Mouse (Mus musculus) right cerebral cortex, postnatal 10 days (tissue): ENCODE measurements around the gene Dct.

Experiments
- DNase-seq, 2 experiments: peaks; one replicate each; pipeline ENCODE4 v3.0.0; 2021; ENCODE audit warnings: low spot score in 2 of 2

Dct gene

DNA sequence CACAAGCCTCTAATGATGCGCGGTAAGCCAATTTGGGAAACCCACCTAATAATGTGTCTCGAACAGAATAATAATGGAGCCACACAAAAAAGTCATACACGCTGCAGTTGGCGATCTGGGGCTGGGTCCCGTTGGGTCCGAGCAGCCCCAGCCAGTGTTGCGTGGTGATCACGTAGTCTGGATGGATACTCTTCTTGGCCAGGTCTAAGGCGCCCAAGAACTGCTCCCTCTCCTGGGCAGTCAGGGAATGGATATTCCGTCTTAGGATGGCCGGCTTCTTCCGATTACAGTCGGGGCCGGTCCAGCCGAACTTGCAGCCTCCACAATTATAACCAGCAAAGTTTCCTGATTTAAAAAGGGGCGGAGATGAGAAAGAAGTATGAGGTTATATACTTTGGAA, 9.1 kb downstream of the Dct start:
- DNase-seq = peak in 1 of 2 experiments; percentile 42

- peak in 1 of 2 experiments; percentile 39 for DNase-seq
These were observed 9.8 kb downstream of the Dct start for GRCm38 (mm10) chr14:118042066-118042762.

GRCm38 (mm10) chr14:118040550-118041250, 11.3 kb downstream of the Dct start:
- DNase-seq = no peak

DNA sequence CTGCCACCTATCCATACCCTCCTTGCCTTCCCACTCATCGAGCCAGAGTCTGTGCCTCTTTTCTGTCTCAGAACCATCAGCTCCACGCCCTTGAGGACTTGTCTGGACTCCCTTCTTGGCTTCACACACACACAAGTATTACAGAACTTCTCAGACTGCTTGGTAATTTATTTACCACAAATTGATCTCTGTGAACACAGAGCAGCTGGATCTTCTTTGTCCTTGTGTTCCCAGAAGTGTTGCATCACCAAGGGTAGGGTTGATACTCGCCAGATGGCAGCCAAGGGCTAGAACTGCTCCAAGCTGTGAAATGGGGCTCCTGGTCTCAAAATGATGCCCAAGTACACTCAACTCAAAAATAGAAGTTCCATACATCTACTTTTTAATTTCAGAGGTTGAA, 13.0 kb downstream of the Dct start:
- DNase-seq = no peak

DNA sequence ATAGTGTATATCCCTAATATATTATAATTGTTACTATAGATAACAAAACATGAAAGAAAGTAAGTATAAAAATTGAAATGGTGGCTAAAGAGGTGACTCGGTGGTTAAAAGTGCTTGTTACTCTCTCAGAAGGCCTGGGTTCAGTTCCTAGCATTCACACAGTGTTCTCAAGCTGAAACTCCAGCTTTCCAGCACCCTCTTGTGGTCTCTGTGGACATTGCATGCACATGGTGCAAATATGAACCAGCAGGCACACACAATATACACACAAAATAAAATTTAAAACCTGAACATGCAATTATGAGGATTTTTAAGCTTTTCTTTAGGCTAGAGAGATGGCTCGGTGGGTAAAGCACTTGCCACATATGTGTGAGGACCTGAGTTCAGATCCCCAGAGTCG, 24.5 kb downstream of the Dct start:
- DNase-seq = no peak

DNA sequence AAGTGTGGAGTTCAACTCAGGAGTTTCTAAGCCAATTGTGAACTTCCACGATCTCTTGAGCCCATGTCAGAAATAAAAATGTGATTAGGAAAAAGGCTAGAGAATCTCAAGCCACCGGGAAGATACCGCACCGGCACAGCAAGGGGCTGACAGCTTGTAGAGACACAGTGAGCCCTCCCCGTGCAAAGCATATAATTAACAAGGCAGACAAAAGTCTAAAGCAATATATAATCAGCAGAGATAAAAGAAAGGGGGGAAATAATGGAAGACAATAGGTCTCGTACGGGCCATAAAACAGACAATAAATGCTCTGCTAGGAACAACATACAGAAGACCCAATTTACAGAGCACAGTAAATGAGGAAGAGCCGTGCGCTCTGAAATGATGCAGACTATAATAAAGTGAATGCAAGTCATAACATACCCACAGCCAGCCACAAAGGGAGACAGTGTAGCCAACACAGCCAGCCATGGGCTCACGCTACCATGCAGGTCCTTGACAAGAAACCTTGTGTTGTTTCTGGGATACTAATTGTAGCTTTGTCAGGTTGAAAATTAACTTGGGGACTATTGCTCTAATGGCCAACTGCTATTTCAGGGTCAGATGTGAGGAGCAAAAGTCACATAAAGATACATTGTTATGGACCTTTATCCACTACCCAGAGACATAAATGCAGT, 30.0 kb downstream of the Dct start:
- DNase-seq = no peak

DNA sequence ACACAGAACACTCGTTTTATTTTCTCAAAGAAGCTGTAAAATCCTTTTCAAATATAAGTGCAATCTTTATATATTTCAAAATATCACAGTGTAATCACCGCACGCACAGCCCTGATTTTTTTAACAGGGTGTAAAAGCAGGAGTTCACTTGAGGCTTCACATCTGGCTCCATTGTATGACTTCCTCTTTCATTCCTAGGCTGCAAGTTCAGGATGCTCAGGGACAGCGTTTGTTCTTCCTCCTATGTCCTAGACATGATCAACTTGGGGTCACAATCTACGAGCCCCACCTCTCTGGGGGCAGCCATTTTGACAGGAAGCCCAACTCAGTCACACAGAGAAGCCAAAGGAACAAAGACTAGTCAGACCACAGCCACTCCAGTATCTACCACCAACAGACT, 32.7 kb downstream of the Dct start:
- DNase-seq = no peak

DNA sequence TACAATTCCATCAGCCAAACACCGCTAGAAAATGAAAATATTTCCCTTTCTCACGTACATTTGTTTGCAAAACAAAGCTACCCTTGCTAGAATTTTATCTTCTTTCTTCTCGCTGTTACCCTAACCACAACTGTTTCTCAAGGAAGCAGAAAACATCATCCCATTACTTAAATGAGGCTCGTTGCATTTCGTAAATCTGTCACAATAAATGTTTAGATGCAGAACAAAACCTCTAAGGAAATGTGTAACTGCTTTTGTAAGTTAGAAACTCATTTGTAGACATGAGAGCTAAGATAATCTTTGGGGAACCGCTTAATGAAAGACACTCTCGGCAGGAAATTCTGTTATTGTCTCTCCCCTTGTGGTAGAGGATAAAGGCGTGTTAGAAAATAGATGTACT, 38.8 kb downstream of the Dct start:
- no peak for DNase-seq

- no peak for DNase-seq
These were observed 42.5 kb downstream of the Dct start for GRCm38 (mm10) chr14:118009541-118009940.

GRCm38 (mm10) chr14:118005697-118006096, 46.3 kb downstream of the Dct start:
- peak; percentile 77 to 78 for DNase-seq

- no peak for DNase-seq
These were observed 47.6 kb downstream of the Dct start for GRCm38 (mm10) chr14:118004434-118004833.

DNA sequence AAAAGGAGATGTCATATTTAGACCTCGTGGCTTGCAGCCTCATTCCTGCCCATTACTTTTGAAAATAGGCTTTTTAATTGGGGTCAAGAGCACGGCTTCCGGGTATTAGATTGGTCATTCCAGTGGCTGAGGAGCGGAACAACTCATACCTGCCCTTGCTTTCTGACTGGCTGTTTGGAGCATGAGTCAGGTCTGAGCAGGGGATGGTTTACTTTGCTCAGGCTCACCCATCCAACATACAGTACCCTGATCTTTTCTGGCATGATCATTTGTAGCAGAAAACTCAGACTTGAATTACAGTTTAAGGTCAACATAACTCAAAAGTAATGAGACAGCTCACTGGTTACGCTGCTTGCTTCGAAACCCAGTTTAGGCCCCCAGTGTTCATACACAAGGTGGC, 58.2 kb downstream of the Dct start:
- DNase-seq = no peak

DNA sequence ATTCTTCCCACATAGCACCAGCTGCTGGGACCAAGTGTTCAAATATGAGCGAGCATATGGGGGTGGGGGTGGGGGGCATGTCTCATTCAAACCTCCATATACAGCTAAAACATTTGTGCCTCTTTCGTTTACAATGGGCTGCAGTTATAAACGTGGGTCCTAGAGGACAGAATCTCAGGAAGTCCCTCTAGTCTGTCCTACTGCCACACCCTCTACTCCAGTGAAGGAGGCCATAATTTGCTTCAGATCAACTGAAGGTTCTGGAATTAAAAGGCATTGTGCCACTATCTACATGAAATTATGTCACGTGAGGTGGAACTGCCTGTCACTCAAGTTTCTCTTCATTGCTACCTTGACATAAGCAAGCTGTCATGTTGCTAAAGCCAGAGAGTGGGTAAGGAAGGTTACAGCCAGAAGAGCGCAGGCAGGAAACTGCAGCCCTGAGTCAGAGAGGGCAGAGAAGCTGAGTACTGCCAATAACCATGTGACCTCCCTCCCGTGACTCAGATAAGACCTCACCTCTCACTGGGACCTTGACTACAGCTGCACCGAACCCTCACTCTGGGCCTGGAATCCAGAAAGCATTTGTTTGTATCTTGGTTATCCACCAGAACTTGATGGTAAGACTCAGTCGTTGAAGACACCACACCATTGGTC, 59.3 kb downstream of the Dct start:
- no peak for DNase-seq

DNA sequence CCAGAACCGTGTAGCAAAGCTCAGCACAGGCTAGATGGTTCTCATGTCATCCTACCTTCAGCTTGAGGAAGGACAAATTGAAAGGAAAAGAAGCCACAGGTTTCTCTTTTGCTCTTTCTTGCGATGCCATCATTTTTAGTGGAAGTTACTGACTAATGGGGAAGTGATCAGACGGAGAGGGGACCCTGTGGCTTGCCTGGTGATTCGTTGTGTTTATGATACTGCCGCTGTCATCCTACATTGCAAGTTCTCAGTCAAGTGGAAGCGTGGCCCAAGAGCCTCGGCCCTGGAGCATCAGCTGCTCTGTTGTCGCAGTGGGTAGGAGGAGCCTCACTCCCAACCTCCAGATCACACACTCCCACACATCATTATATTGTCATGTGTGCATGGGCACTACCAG, 61.8 kb downstream of the Dct start:
- DNase-seq = no peak

- no peak for DNase-seq
These were observed 63.6 kb downstream of the Dct start for GRCm38 (mm10) chr14:117988444-117988843.

DNA sequence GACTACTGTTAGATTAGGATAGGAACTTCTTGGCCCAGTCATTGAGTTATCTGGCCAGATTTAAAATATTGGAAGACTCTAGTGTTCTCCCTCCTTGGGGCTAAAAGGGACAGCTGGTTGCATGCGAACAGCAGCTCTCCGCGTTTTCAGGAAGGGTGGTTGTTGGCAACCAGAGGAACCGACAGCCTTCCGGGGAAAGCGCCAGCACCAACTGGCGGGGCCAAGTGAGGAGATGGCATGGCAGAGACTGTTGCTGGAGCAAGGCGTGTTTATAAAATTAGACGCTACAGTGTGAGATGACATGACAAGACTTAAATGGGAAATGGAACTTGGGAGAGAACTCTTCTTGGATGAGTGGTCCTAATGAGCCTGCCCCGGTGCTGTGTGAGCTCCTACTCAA, 70.5 kb downstream of the Dct start:
- peak; percentile 82 to 84 for DNase-seq

- DNase-seq = no peak
These were observed 79.5 kb downstream of the Dct start for GRCm38 (mm10) chr14:117972576-117972975.
